Mouse (Mus musculus) erythroid progenitor cell, adult 5-6 weeks (primary cell): Measurements from ENCODE around the gene Depp1. TPM values are rescaled to one million over a fixed set of nuclear protein-coding genes. Genes with fewer than 3 reads are reported as not detected.

Source experiments
- ATAC-seq: replicated peaks from 2 replicates; pipeline ENCODE4 v1.8.0; 2016; ENCODE audit warnings: moderate number of reproducible peaks, mild to moderate bottlenecking, moderate TSS enrichment, inconsistent platforms; ENCODE audit not compliant: poor library complexity, low FRiP score, severe bottlenecking
- total RNA-seq, 2 experiments: library from RNA; stranded (forward) in 1 of 2; stranded (reverse) in 1 of 2; fragments of 150-400 nt in 1 of 2; fragments of 186-747, 209-891 nt in 1 of 2; gene quantifications; 2 replicates each; pipeline versions ENCODE4 v1.2.3 to v1.2.4; 2015 to 2017; ENCODE audit warnings: low replicate concordance in 2 of 2

The Depp1 gene
- total RNA-seq, 2 experiments from 2014 or later, result not detected

DNA sequence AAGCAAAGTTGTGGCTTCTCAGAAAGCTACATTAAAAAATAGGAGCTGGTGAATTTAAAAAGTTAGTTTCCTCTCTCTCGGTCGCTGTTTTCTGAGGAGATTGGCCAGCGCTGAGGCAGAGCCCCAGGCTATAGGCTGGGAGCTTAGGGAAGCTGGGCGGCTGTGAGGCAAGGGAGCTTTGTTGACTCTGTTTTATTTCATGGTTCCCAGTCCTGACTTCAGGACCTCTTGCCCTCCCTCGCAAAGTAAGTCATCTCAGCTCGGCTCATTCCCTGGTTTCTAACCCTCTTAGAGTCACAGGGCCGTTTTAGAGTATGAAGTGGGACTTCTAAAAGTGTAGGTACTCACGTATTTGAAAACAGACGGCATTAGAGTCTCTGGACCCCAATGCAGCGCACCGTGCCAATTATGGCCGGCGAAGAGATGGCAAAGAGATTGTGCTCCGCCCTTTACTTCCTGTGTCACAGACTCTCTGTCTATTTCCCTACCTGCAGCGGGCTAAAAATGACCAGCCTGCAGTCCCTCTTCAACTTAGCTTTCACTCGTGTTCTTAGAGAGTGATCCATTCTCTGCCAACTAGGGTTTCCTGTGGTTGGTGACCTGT is 24.0 kb downstream of the Depp1 start:
- ATAC-seq, result no peak

DNA sequence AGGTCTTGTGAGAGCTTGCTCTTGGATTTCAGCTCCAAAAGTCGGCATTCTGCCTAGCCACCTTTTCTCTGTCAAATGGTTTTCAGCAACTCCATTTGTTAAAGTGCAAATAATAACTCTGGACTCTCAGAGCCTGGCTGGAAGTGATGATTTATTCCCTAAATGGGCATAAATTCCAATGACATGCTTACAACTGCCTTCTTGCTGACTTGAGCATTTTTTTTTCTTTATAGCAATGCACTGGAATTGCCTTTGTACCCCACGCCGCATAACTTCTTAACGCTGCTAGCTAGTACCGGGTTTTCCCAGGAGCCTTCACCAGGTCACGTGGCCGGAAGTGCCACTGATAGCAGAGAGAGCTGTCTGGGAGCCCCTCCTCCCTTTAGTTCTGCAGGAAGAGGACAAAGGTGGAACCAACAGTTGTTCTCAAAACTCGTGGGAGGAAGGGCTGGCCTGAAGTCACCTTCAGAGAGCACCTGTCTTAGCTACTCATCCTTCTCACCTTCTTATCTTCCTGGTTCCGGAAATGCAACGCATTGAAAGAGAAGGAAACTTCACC is 26.0 kb downstream of the Depp1 start:
- no peak for ATAC-seq

DNA sequence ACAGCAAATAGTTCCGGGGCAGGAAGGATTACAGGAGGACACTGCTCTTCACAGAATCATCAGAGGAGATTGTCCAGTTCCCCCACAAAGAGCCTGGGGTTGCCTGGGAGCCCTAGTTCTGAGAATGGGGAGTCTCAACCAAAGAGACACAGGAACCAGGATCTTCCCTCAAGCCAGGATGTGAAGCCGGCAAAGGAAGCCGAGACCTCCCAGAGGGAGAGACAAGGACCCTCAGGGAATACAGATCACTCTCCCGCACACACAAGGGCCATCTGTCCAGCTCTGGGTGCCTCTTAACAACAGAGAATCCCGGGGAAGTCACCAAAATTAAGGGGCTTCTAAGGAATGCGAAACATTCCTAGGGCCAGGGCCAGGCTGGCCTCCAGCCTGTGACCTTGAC is 26.9 kb downstream of the Depp1 start:
- ATAC-seq, result no peak

DNA sequence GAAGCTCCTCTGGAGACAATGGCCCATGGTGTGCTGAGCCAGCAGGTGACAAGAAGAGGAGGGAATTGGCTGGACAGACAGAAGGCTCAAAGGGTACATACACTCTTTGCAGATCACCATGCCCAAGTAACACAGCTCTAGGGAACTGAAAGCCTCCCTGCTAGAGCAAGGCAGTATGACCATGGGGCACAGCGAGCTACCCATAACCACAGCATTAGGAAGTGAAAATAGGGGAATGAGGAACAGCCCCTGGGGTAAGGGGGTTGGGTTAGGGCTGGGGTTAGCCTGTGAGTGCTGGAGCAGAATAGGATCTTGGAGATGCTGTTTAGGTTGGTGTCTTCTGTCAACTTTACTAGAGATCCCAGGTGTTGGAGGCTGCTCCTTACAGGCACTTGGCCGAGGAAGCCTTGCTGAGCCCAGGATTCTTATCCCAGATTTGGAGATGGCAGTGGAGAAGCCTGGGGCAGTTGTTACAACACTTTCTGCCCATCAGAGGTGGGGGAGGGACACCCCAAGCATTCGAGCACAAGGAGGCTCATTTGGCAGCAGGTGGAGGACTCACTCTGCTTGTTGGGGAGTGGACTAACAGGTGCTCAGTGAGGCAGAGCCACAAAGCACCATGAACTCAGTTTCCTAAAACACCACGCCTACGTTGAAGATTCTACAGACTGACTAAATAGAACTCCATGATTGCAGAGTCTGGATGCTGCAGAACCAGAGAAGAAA is 29.3 kb downstream of the Depp1 start:
- ATAC-seq, result no peak

DNA sequence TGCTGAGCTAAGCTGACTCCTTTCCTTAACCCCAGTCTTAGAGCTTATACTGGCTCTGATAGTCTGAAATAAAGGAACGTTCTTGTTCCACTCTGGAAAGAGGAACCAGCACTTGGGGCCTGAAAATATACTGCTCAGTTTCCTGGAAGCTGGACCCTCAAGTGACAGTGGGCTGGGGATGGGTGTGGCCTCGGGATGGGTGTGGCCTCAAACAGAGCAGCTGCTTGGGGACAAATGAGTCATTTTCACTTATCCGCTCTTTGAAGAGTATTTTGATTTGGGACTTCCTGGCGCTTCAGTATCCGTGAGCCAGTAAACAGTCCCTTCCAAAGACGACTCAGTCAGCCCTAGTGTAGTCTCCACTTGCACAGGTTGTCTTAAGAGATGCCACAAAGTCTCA is 31.9 kb downstream of the Depp1 start:
- no peak for ATAC-seq

DNA sequence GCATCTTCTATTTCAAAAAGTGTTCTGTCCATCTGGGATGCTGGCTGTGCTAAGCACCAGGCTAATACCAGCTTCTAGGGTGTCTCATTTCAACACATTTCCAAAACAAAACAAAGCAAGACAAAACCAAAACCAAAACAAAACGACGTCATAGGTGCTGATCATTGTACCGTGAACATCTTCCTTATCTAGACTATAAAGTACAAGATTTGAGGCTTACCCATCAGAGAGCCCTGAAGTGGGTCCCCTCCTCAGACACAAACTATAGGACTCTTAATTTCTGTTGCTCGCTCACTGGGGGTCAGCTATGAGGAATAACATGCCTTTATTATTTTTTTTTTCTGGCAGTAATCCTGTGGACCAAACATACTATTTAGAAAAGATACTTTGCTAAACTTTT is 43.2 kb downstream of the Depp1 start:
- ATAC-seq, result no peak

DNA sequence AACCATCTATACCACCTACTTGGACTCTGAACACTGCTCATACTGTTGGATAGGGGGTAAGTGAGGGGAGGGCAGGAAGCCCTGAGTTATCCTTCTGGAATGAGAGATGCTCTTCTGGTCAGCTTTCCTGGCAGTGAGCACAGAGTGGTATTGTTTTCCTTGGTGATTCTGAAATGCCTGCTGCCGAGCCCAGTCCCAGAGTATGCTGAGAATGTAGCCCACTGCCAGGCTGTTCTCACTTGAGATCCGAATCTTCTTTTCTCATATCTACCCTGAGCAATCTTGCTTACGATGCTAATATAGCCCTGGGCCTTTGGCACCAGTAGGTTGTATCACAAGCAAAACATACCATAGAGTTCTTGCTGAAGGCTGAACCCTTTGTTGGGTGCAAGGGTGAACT is 43.9 kb downstream of the Depp1 start:
- ATAC-seq, result no peak

DNA sequence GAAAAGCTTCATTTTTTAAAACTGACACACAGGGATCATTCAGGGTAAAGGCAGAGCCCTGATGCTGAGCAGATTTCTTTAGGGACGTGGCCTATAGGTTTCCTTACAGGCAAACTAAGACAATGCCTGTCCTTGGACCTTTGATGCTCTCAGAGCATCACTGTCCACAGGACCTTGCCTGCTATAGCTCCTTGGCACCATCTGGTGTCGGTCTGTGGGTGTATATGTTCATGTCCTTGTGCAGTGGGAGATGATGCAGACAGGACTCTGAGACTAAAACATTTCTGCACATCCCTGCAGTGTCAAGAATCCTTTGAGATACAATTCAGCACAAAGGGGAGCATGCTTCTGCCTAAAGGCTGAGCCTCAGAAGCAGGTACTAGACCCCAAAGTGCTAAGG is 47.0 kb downstream of the Depp1 start:
- ATAC-seq, result no peak

DNA sequence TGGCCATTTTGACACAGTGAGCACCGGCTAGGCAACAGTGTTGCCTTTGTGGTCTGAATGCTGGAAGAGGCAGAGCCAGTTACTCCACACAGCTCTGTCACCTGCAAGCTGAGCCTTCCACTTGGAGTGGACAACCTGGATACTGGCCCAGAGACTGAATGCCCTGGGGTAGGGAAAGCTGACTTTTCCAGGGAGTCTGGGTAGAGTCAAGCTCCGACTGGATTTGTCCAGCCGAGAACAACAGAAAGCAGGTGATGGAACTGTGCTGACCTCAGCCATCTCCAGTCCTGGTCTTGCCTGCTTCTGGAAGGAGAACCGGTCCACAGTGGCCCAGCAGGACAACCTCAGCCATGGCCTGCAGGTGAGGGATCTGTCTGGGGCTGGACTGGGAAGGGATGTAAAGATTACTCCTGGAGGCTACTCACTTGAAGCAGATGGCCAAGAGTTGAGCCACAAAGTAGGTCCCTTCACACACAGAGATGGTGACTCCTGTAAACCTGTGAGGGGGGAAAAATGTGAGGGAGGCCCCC is 47.6 kb downstream of the Depp1 start:
- ATAC-seq, result no peak

DNA sequence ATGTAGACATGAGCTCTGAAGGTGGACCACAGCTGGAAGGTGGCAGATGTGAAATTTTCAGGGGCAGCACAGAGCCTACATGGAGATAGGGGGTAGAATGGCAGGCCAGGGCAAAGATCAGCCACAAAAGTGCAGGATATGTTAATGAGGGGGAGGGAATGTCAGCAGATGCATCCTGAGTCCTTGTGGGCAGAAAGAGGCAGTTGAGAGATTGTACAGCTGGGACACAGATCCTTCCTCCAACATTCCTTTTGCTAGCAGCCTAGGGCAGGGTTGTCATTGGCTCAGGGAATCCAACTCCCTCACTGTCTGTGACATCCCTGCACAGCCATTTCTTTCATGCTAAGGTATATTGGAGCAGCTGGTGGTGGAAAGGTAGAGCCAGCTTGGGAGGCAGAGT is 50.4 kb downstream of the Depp1 start:
- no peak for ATAC-seq

Other genes with a start within 250 kb of the Depp1 start
- gene Alox5, start 189.4 kb upstream of the Depp1 start, total RNA-seq (2015; ENCODE audit: low replicate concordance), result 15.1 and 20.1 TPM in 2 replicates
- gene Alox5, start 189.4 kb upstream of the Depp1 start, total RNA-seq (2017; ENCODE audit: low replicate concordance), result 8.9 and 10.4 TPM in 2 replicates
- not detected in 2 replicates for gene Olfr211, start 161.5 kb upstream of the Depp1 start, total RNA-seq (2015; ENCODE audit: low replicate concordance)
- gene Olfr211, start 161.5 kb upstream of the Depp1 start, total RNA-seq (2017; ENCODE audit: low replicate concordance), result not detected in 2 replicates
- not detected in 2 replicates for gene Olfr212, start 144.1 kb upstream of the Depp1 start, total RNA-seq (2015; ENCODE audit: low replicate concordance)
- gene Olfr212, start 144.1 kb upstream of the Depp1 start, total RNA-seq (2017; ENCODE audit: low replicate concordance), result not detected in 2 replicates
- not detected in 2 replicates for gene Olfr213, start 112.2 kb upstream of the Depp1 start, total RNA-seq (2015; ENCODE audit: low replicate concordance)
- gene Olfr213, start 112.2 kb upstream of the Depp1 start, total RNA-seq (2017; ENCODE audit: low replicate concordance), result not detected in 2 replicates
- not detected in 2 replicates for gene Gm5580, start 99.5 kb upstream of the Depp1 start, total RNA-seq (2015; ENCODE audit: low replicate concordance)
- gene Gm5580, start 99.5 kb upstream of the Depp1 start, total RNA-seq (2017; ENCODE audit: low replicate concordance), result 0.15 TPM in 1 of 2 replicates, not detected in the other
- not detected in 2 replicates for gene Olfr214, start 96.4 kb upstream of the Depp1 start, total RNA-seq (2015; ENCODE audit: low replicate concordance)
- not detected in 2 replicates for gene Olfr214, start 96.4 kb upstream of the Depp1 start, total RNA-seq (2017; ENCODE audit: low replicate concordance)
- not detected in 2 replicates for gene Olfr215, start 66.4 kb upstream of the Depp1 start, total RNA-seq (2015; ENCODE audit: low replicate concordance)
- gene Olfr215, start 66.4 kb upstream of the Depp1 start, total RNA-seq (2017; ENCODE audit: low replicate concordance), result not detected in 2 replicates
- 20.2 and 29.8 TPM in 2 replicates for gene Zfp422, start 21.6 kb upstream of the Depp1 start, total RNA-seq (2015; ENCODE audit: low replicate concordance)
- gene Zfp422, start 21.6 kb upstream of the Depp1 start, total RNA-seq (2017; ENCODE audit: low replicate concordance), result 5.5 and 6.3 TPM in 2 replicates
- 28.1 and 28.8 TPM in 2 replicates for gene Rassf4, start 23.3 kb downstream of the Depp1 start, total RNA-seq (2015; ENCODE audit: low replicate concordance)
- 6.9 and 11.4 TPM in 2 replicates for gene Rassf4, start 23.3 kb downstream of the Depp1 start, total RNA-seq (2017; ENCODE audit: low replicate concordance)
- under 0.01 and 0.42 TPM in 2 replicates for gene Tmem72, start 66.3 kb downstream of the Depp1 start, total RNA-seq (2015; ENCODE audit: low replicate concordance)
- gene Tmem72, start 66.3 kb downstream of the Depp1 start, total RNA-seq (2017; ENCODE audit: low replicate concordance), result 0.08 and 0.13 TPM in 2 replicates